Mouse (Mus musculus): ENCODE results near the gene Fam13a. TPM values are rescaled to one million over a fixed set of nuclear protein-coding genes. Genes with fewer than 3 reads are reported as not detected.

Gene Fam13a
- total RNA-seq, 2 experiments from 2014 or later: 20.8 to 29.9 TPM

DNA sequence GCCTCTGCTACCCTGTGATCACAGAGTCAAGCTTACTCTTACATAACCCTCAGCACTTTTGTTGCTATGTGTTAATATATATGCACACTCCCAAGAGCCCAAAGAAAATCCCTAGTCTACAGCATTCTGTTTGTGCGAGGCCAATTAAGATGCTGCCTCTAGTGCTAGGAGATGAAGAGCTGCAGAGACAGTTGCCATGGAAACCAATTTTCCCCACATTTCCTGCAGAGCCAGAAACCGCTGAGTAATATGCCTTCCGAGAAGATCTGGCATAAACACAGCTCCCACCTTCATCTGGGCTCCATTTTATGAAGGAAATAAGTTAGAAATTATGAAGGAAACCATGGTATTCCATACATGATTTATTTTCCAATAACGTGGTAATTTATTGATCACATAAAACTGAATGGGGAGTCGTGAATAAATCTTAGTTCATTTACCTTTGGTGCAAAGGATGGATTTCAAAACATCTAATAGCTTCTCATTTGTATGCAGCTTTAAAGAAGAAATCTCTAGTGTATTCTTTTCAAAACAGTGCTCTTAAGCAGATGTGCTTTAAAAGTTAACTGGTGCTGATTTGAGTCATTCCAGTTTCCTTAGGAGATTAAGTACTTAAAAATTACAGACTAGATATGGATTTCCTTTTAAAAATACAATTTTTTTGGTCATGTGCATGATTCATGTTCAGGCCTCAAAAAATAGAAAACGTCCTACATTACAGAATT is 91.0 kb downstream of the Fam13a start:
- no peak for DNase-seq

GRCm38 (mm10) chr6:58932515-58933188 is 91.7 kb downstream of the Fam13a start:
- DNase-seq: no peak

- no peak for DNase-seq
Observed at GRCm38 (mm10) chr6:58931149-58931548, 93.2 kb downstream of the Fam13a start.

DNA sequence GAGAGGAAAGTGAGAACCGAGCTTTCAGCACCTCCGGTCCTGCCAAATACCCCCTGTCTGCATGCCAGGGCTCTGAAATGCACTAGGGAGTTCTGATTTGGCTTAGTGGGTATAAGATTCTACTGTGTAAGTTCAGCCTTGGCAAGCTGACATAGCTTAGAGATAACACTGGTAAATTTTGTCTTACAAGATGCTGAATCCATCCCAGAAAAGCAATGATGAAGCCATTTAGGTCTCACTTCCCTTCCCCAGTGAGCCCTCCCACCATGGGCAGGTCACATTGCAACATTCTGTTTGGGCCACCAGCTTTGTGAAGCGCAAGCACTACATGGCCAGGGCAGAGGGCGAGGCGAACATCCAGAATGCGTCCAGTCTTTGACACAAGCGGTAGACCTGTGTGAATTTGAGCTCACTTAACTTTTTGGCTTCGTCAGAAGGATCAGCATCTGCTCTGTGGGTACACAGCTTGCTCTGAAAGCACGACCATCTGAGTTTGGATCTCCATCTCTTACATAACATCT is 94.4 kb downstream of the Fam13a start:
- peak; percentile 76 to 80 for DNase-seq

- peak; percentile 71 to 81 for DNase-seq
Observed at GRCm38 (mm10) chr6:58927881-58928280, 96.5 kb downstream of the Fam13a start.

DNA sequence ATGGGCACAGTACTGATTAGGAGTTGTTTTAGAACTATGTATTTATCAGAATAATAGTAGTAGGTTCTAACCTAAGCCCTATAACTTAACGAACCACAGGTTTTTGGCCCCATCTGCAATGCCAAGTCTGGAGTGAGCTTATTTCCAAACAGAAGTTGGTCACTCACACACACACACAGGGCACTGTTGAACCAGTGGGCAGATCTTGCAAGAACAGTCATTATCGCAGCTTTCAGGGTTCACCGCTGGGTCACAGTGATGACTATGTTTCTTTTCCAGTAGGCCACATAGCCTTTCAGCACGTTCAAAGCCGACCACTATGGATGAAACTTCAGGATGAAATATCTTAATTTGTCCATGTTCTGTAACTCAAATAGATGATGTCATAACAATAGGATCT is 101.8 kb downstream of the Fam13a start:
- DNase-seq: no peak

DNA sequence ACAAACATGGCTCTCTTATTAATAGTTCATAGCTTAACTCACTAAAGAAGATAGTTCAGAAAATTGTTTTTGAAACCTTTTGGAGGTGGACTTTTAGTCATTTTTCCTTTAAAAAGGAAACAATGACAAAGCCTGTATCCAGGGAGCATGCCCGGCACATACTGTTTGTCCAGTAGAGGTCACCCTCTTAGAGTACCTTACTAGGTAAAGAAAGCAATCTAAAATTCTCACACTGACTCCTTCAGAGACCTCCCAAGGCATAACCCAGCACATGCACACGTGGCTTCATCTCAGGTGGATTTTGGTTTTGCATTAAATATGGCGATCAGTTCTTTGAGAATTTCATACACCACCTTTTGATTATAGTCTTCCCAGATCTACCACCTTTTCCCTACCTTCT is 102.7 kb downstream of the Fam13a start:
- peak in 1 of 2 experiments; percentile 42 for DNase-seq

DNA sequence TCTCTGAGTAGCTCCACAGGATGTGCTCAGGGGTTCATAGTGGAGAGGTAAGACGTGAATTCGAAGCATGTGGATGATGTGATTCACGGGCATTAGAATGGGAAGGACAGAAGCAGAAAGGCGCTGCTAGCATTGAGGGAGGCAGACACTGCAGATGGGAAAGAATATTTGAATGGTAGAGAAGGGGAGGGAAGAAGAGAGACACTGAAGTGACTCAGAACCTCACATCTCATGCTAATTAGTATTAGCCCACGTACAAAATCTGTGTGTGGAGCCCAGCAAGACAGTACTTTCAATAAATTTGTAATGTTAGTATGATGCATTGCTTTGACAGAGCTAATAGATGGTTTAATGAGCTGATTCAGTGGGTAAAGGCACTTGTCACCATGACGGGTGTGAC is 103.6 kb downstream of the Fam13a start:
- DNase-seq: no peak

GRCm38 (mm10) chr6:58916498-58916897 is 107.9 kb downstream of the Fam13a start:
- DNase-seq: no peak

GRCm38 (mm10) chr6:58913971-58914370 is 110.4 kb downstream of the Fam13a start:
- no peak for DNase-seq

DNA sequence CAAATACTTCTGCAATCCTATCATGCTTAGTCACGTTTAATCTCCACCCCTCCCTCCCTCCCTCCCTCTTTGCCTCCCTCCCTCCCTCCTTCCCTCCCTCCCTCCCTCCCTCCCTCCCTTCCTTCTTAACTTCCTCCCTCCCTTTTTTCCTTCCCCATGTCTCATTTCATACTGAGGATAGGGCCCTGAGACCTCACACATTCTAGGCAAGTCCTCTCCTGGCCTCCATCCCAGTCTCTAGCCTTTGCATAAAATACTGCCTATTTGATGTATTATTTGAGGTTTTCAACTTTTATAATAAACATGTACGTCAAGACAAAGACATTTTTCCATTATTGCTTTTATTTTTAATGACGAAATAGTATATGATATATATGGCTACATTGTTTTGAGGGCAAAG is 110.8 kb downstream of the Fam13a start:
- no peak for DNase-seq

GRCm38 (mm10) chr6:58912842-58913241 is 111.5 kb downstream of the Fam13a start:
- no peak for DNase-seq

GRCm38 (mm10) chr6:58907791-58908190 is 116.6 kb downstream of the Fam13a start:
- DNase-seq: no peak

DNA sequence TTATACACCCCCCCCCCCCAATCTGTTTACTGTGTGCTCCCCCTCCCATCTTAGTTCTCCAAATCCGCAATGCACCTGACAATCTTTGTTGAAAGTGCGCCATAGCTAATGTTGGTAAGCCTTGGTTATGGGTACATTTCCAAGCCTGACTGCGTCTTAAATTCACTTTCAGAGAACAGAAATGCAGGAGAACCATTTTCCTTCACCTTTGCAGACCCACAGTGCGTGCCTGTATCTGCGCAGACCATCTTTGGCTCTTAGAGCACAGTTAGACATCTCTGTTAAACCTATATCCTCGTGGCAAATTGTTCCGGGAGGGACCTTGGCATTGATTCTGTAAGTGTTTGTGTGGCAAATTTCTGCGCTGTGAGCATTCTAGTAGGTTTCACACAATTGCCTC is 117.0 kb downstream of the Fam13a start:
- no peak for DNase-seq

DNA sequence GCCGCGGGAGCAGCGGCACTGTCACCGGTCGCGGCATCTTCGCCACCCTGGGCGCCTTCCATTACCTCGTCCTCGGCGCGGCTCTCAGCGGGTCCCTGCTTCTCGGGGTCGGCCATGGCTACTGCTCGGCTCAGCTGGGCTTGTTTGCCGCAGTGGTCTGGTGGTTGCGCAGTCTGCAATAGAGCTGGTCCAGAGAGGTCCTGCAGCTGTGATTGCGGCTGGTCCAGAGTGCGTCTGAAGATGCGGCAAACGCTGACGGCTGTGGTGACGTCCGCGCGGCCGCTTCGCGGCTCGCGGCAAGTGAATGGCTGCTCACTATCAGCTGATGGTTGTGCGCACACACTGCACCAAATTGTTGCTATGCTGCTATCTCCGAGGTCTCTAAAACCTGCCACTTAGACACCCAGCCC is 117.5 kb downstream of the Fam13a start, which contains the start of gene Nap1l5:
Gene Nap1l5, minus strand, starts transcription at position 225 of the 410 bp plus-strand sequence.
- DNase-seq: peak in 1 of 2 experiments; percentile 38

DNA sequence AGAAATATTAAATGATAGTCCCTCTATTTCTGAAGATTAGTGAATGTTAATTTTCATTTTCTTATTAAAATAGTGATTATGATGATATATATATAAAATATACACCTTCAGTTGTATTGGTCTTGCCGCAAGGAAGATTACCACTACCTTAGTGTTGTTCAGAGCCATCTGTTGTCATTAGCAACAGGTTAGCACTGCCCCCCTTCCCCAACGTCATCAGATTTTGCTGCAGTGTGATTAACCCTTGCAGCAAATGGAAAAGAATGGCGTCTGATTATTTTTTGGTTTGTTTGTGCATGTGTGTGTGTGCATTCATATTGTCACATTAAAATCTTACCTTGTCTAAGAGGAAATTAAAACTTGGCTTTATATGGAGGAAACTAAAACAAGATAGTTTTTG is 119.8 kb downstream of the Fam13a start:
- no peak for DNase-seq

GRCm38 (mm10) chr6:58903171-58903570 is 121.2 kb downstream of the Fam13a start:
- DNase-seq: no peak

- DNase-seq: no peak
Observed at GRCm38 (mm10) chr6:58900536-58900935, 123.8 kb downstream of the Fam13a start.

DNA sequence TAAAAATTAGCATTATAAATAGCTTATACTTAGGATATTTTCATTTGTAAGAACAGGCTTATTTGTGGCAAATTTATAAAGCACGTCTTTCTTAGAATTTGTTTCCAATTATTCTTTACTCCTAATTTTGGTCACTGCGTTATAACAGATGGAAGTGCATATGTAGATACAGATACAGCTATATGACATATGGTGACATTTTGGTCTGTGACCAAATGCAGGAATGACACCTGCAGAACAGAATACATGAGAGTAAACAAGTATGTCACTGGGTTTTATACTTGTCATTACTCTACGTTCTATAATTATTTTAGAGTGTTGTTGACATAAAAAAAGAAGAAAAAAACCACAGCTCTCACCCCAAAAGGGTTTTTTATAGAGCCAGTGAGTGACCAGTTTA is 125.3 kb downstream of the Fam13a start:
- DNase-seq: no peak

DNA sequence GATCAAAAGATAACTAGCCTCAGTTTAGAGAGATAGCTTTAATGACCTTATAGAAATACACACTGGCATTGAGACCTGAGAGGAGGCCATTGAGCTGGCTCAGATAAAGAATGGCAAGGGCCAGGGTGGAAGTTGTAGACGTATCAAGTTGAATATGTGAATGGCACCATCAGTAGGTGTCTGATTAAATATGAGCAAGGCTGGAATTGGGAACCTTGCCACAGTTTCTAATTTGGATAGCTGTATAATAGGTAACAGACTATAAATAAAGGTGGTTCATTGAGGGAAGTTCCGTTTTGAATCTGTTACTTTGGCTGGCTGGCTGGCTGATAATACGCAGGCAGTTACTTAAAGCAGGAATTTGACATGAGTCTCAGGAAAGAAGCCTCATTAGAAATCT is 127.7 kb downstream of the Fam13a start:
- peak; percentile 42 to 65 for DNase-seq

- no peak for DNase-seq
Observed at GRCm38 (mm10) chr6:58894994-58895393, 129.4 kb downstream of the Fam13a start.

DNA sequence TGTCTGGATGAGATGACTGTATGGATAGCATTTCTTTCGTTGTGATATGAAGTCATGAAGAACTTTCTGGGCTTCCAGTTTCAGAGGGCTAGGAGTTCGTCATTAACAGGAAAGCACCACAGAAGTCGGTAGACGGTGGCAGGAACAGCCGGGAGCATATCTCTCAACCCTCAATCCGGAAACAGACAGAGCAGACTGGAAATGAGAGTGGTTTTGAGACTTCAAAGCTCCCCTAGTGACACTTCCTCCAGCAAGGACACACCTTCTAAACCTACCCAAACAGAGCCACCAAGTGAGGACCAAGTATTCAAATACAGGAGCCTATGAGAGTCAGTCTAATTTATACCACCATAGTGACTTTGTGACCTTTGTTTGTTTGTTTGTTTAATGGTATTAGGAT is 131.0 kb downstream of the Fam13a start:
- no peak for DNase-seq

DNA sequence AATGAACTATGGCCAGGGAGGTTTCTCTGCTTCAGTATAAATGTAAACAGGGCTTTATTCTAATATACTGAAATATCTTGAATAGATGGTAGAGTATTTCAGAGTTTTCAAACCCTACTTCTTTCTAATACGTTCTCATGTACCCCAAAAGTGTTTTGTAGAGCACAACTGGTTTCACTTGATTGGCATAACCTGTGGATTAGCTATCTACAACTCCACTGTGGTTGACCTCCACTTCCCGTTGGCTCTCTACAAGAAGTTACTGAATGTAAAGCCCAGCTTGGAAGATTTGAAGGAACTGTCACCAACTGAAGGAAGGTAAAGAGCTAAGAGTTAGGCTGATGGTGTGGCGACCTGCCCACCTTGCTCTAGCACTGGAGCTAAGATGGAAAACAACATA is 134.4 kb downstream of the Fam13a start:
- DNase-seq: no peak

DNA sequence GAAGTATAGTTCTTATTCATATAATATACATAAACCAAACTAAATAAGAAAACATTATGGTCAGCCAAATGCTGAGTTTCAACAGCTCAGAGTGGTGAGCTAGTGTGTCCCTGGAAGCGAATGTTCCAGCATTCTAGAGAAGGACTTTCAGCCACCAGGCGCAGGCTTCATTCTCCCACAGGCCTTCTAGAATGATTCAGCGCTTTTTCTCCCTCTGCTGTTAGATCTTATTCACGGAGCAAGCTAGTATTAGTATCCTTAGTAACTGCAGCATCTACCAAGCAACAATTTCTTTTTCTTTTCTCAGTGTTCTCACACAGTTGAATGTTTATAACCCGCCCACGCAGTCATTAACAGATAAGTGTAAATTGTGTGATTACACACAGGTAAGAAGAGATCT is 142.1 kb downstream of the Fam13a start:
- DNase-seq: no peak

Measured in heart, adult 18-20 months (tissue).